Mouse (Mus musculus) bone marrow macrophage, adult 2 months (primary cell): ENCODE results near the gene Wdr95.

Source experiments
- CTCF ChIP-seq: IDR thresholded peaks from 2 replicates; pipeline ENCODE4 v1.5.1; 2012; ENCODE audit warnings: low read depth, mild to moderate bottlenecking, low read length, moderate library complexity
- POLR2A ChIP-seq: IDR thresholded peaks from 2 replicates; pipeline ENCODE4 v1.6.1; 2012; ENCODE audit warnings: mild to moderate bottlenecking, low read depth, low read length, borderline replicate concordance

DNA sequence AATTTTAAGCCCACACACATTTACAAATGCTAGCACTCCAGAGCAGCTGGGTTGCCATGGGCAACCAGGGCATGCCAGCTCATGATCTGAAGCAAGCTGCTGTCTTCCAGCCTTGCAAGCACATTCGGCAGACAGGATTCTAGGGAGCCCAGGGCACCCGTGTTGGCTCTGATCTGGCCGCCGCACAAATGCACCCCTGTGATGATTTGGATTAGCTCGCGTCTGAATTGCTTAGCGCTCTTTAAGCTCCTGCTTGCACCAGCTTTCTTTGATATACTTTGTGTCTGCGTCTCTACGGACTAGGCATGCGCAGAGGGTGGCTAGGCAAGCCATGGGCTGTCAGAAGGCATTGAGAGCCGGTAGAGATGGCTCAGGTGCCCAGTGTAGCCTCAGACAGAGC, 39.3 kb upstream of the Wdr95 start:
- TF ChIP-seq POLR2A (no peak), CTCF (no peak)
